Mouse (Mus musculus) spleen, adult 18-20 months (tissue): ENCODE results near the gene Rhox3c.
"Not testable (repeated sequence)": the region's sequence is repeated elsewhere in the genome, so short reads cannot be mapped to it uniquely, and the experiment has no call there.

Experiments used
- DNase-seq, 2 experiments: peaks; one replicate each; pipeline ENCODE4 v3.0.0; 2022; ENCODE audit warnings: mixed read lengths in 2 of 2

Gene Rhox3c

DNA sequence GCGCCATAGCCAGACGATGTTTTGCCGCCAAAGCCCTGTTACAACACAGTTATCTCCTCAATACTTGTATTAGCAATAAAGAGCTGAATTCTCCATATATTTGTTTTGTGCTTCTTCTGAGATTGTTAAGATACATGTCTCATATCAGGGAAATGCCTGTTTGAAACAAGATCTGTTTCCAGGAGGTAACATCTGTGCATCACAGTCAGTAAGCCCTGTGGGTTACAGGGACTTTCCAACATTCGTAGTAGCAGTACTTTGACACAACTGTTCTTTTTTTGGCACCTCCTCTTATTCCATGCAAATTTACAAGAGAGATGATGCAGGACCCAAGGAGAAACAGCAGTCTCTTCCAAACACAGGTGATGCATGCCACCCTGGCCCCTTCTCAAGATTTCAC, at the start of gene Rhox3c:
Rhox3c (plus strand) TSS at position 301 of the 400 bp plus-strand sequence.
- DNase-seq, result not testable (repeated sequence)

- not testable (repeated sequence) for DNase-seq
Observed at GRCm38 (mm10) chrX:37411767-37412166, 46.6 kb upstream of the Rhox3c start, which contains the start of gene Rhox2b. TSS of gene Rhox2b (plus strand) at chrX:37412067.

DNA sequence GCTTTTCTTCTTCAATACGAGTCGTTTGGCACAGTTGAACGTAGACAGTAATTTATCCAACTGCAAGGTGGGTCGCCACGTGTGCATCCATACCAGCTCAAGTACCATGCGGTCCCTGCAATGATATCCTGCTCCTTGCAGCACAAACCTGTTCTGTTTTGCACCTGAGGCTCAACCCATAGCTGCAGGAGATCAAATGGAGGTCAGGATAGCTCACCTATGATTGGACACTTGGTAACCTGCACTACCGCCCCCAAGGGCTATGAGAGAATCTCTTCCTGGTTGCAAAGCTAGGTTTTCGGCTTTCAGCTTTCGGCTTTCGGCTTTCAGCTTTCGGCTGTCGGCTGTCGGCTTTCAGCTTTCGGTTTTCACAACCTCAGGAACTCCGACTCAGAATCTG, 26.2 kb upstream of the Rhox3c start, which contains the start of gene Rhox4b:
Rhox4b (plus strand) TSS at position 301 of the 400 bp plus-strand sequence.
- DNase-seq, result not testable (repeated sequence)

- not testable (repeated sequence) for DNase-seq
Observed at GRCm38 (mm10) chrX:37453380-37453779, 5.0 kb upstream of the Rhox3c start, which contains the start of gene Rhox2c. TSS of gene Rhox2c (plus strand) at chrX:37453680.

DNA sequence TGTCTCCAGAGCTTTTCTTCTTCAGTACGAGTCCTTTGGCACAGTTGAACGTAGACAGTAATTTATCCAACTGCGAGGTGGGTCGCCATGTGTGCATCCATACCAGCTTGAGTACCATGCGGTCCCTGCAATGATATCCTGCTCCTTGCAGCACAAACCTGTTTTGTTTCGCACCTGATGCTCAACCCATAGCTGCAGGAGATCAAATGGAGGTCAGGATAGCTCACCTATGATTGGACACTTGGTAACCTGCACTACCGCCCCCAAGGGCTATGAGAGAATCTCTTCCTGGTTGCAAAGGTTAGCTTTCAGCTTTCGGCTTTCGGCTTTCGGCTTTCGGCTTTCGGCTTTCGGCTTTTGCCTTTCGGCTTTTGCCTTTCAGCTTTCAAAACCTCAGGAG, 21.7 kb downstream of the Rhox3c start, which contains the start of gene Rhox4c:
Rhox4c (plus strand) TSS at position 301 of the 400 bp plus-strand sequence.
- DNase-seq, result not testable (repeated sequence)

- DNase-seq, result not testable (repeated sequence)
Observed at GRCm38 (mm10) chrX:37514059-37514458, 55.7 kb downstream of the Rhox3c start, which contains the start of gene Rhox4d. TSS of gene Rhox4d (plus strand) at chrX:37514359.
